Mouse (Mus musculus) thymus, postnatal 10 days (tissue): ENCODE data around the gene Pkd1l2.
A peak's percentile ranks its signal among the peaks of the same experiment; 100 is the strongest.

ENCODE experiments used
- DNase-seq, 2 experiments: peaks; one replicate each; pipeline ENCODE4 v3.0.0; 2021; ENCODE audit warnings: low spot score in 2 of 2

The Pkd1l2 gene

DNA sequence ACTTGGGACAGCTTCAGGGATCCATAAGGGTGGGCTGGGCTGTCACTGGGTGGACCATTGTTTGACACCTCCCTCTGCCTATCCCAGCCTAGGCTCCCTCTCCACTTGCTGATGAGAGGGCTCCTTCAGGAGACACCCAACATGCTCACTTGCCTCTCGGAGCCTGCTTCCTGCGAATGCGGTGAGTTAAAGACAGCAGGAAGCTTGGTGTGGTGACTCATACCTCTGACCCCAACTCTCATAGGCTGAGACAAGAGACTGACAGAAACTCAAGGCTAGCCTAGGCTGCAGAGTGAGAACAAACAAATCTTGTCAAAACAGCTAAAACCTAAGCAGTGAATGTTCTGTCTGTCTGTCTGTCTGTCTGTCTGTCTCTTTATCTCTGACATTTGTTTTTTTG, 48.9 kb downstream of the Pkd1l2 start:
- peak in 1 of 2 experiments; percentile 16 for DNase-seq

DNA sequence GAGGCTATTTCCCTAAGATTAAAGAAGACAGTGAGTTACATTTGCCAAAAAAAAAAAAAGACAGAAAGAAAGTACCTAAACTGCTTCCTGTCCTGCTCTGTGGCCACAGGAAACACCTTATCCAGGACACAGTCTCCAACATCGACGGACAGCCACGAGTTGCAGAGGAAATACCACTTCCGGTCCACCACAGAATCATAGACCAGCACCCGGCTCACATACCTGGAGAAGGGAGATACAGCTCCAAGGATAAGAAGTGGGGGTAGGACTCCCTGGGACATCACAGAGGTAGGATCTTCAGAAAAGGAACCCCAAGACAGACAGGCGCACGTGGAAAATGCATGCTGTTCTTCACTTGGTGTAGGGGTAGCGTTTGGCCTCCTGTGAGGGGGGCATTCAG, 49.6 kb downstream of the Pkd1l2 start:
- no peak for DNase-seq

GRCm38 (mm10) chr8:117031476-117031875, 50.8 kb downstream of the Pkd1l2 start:
- DNase-seq, result no peak

DNA sequence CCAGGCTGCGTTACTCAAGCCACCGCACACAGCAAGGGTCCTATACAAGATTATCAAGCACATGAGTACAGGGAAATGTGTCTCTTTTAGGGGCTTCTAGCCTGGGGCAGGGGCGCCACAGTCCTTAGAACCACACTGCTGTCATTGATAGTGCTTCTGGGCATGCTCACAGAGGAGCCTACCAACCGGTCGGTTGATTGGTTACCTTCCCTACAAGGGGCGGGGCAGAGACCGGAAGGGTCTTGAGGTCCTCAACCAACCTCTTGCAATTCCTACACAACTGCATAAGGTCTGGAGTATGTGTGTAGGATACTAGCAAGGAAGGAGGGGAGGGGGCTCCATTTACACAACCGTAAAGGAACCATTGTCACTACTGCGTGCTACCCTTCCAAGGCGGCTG, 53.6 kb downstream of the Pkd1l2 start:
- DNase-seq, result no peak

DNA sequence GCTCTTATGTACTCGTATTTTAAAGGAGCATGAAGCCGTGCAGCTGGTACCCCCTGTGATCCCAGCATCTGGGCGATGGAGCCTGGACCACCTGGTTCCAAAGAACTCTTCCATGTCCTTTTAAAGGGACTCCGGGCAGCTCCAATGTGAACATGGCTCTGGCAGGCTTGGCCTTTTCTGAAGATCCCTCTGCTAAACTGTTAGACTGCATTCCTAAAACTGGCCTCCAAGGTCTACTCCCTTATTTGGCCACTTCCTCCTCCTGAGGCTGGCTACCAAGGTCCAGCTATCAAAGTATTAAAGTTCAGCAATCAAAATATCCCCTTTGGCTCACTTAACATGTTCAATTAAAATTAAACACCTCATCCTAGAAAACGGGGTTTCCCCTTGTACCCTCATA, 54.6 kb downstream of the Pkd1l2 start:
- no peak for DNase-seq

- no peak for DNase-seq
These were observed 59.8 kb downstream of the Pkd1l2 start for GRCm38 (mm10) chr8:117022297-117022993.

DNA sequence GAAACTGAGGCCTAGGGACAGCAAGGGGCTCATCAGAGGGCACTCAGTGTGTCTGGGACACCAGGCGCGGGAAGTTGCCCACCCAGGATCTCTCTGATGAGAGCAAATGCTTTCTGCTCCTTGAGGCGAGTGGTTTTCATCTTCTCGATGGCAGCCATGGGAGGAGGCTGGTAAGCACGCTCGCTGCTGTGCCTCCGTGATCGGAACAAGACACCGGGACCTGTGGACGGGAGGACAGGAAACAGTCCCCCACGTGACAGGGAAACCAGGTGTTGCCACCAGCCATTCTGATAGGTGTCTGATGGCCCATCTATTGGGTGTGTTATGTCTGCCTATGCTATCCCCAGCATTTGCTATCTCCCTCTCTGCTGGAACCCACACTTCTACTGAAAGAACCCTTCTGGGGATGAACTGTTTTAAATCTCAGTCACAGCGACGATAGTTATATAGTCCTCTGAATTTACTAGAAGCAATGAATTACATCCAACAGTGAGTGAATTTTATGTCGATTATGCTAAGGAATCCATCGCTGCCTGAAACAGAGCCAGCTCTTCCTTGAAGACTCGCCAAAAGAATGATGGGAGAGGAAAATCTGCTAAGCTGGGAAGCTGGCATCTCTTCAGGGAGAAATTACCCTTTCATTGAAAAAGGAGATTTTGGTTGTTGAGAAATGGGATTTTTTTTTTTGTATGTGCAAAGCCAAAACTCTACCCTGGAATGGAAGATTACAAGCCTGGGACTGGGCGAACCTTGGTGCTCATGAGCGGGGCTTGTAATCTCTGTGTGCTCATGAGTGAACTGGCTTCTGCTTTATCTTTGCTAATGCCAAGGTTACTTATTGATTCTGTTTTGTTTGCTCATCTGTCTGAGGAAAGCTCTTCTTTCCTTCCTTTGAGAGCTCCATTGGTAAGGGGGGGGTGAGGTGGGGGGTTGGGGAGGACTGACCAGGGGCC, 62.6 kb downstream of the Pkd1l2 start:
- DNase-seq, result no peak

DNA sequence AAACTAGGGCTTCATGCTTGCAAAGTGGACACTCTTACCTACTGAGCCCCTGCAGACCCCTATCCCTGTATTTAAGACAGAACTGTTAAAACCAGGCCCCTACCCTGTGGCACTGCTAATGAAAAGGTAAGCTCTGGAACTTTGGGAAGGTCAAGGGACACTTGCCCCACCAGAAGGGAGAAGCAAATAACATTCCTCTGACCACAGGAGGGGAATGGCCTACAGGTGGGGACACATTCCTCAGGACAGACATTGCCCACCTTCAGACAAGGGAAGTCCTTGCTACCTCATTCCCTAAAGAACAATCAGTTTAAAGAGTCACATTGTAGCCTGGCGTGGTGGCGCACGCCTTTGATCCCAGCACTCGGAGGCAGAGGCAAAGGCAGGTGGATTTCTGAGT, 64.4 kb downstream of the Pkd1l2 start:
- no peak for DNase-seq

DNA sequence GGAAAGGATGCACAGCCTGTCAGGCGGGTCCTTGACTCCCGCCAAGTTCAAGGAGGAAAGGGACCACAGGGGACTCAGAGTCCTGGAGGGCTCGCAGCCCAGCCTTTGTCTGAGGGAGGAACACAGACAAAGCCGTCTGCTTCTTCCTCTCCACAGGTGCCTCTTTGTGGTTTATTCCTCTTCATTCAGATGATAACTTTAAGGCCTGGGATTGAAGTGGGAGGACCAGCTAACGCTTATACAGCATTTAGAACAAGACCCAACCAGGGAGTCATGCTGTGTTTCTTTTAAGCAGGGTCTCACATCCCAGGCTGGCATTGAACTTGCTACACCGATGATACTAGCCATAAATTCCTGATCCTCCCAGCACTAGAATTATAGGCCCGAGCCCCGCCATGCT, 65.2 kb downstream of the Pkd1l2 start:
- no peak for DNase-seq

GRCm38 (mm10) chr8:117015670-117016069, 66.6 kb downstream of the Pkd1l2 start:
- DNase-seq, result no peak

DNA sequence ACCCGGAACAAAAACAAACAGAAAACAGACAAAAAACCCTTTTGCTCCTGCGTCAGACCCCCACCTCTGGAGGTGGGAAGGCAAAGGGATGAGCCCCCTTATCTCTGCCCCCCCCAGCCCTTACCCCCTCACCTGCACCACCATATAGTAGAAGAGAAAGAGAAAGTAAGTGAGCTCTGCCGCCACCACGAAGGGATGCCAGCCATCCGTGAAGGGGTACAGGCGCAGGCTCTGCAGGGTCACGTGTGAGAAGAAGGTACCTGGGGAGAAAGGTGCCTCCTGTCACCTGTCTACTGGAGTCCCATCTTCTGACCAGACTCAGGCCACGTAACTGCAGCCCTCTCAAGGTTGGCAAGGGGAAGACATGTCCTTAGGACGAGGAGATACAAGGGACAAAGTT, 70.9 kb downstream of the Pkd1l2 start:
- DNase-seq, result no peak

DNA sequence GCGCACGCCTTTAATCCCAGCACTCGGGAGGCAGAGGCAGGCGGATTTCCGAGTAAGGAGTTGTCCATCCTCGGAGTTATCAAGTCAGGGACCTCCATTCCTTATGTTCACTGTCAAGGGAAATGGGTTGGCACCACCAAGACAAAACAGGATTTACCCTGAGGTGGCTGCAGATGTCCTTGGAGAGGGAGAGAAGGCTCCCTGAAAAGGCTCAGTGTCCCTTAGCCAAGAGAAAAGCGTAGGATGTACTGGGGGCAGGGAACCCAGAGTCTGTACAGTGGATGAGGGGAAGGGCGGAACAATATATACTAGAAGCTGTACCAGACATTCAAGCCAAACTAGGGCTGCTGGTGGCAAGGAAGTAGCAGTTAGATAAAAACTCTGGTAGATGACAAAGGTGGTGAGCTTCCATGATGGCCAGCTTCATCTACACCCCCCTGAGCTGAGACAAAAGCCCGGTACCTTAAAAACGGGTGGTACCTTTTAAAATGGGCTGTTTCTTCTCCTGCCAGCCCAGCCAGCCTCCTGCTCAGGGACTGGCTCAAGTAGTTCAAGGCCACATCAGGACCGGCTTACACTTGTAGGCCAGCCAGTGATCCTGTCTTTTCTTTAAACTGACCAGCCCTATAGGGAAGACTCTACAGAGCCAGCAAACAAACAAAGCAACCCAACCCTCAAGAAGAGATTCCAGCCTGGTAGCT, 88.1 kb downstream of the Pkd1l2 start:
- DNase-seq, result no peak

GRCm38 (mm10) chr8:116993095-116993867, 89.0 kb downstream of the Pkd1l2 start, which contains the start of gene Gcsh:
Gcsh (minus strand) TSS chr8:116993537.
- DNase-seq, result peak; percentile 95 to 96

DNA sequence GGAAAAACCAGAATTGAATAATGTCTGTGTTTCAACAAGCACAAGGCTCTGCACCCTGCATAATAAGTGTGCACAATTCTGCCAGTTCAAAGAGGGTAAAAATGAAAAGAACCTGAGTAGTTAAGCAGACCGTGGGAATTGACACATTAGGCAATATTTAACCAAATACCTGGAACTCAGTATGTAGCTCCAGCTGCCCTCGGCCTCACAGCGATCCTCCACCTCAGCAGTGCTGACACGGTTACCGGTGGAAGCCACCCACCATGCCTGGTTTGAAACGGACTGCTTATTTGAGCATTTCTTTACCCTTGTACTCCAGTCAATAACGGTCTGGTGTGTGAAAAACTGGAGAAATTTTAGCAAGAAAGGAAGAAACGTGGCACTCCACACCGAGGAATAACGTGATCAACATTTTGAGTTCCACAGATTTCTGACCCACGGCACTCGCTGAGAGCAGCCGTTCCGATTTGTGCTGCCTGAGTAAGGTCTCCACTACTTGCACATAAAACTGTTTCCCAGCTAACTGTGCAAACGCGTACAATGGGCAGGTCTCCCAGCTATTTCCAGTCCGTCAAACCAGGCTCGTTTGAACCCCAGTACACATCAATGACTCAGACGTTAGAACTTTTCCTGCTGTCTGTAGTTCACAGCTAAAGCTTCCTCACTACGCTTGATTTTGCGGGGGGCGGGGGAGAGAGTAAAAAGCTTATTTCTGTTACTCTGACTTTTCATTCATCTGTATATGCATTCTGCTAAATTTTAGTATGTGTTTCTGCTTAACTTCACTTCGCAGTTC, 89.9 kb downstream of the Pkd1l2 start:
- DNase-seq, result peak in 1 of 2 experiments; percentile 27

- no peak for DNase-seq
These were observed 91.0 kb downstream of the Pkd1l2 start for GRCm38 (mm10) chr8:116991241-116991640.

DNA sequence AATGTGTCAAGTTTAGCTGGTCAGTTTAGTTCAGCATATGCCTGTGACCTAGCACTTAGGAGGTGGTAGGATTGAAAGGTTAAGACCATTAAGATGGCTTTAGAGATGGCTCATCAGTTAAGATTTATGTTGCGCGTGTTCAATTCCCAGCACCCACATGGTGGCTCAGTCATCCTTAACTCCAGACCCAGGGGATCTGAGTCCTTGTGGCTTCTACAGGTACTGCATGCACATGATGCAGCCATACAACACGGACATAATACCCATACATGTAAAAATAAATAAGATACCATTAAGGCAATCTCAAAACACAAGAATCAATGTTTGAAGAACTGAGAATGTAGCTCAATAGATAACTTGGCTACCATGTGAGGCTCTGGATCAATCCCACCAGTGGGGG, 92.4 kb downstream of the Pkd1l2 start:
- no peak for DNase-seq

DNA sequence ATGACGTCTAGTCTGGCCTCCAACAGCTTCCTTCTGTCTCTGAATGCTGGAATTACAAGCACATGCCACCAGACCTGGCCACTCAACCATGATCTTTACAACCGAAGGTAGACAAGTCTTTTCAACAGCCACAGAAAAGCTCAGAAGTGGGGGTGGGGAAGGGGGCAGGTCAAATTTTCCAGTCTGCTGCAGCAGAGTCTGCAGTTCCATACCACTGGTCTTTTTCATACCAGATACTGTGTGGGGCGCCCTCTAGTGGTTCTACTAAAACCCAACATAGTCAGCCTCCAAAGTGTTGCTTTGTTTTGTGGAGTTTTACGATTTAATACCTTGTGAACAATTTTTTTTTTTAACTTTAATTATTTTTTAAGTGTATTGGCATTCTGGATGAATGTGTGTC, 102.1 kb downstream of the Pkd1l2 start:
- DNase-seq, result peak; percentile 50 to 77

- peak; percentile 97 to 98 for DNase-seq
These were observed 103.5 kb downstream of the Pkd1l2 start, which contains the start of gene 1700030J22Rik for GRCm38 (mm10) chr8:116978631-116979256. 1700030J22Rik (minus strand) TSS chr8:116978959.

DNA sequence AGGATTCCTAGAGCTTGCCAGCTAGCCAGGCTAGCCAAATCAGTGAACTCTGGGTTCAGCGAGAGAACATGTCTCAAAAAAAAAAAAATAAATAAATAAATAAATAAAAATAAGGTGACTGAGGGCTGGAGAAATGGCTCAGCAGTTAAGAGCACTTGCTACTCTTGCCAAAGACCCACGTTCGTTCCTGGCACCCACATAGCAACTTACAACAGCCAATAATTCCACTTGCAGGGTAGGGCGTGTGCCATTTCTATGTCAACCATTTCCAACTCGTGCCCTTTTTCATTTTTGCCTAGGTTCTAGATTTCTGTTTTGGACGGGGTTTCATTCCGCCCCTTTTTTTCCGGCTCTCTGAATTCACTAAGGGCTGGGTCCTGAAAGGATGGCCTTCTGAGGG, 104.2 kb downstream of the Pkd1l2 start:
- no peak for DNase-seq

- DNase-seq, result no peak
These were observed 106.6 kb downstream of the Pkd1l2 start for GRCm38 (mm10) chr8:116975606-116976005.
